Mouse (Mus musculus): ENCODE data around the gene Hnrnpab.

DNA sequence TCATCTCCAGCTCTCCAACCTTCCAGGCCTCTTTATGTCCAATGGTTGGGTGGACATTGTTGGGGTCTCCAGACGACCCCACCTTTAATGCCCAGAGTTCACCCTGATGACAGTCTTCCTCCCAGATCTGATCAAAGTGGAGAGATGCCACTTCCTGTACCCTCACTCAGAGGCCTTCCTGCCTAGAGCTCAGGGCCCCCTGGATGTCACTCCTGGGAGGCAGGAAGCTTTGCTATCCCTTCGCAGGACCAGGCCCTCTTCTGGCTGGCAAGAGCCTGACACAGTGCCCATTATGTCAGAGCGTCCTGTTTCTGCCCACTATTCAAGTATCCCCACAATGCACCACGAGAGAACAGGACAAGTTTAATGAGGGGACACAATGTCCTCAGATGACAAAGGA is 27.6 kb downstream of the Hnrnpab start:
- TF ChIP-seq CTCF (IDR thresholded peaks at IDR 0.05; ENCODE audit: insufficient read depth, low read length) (no peak), POLR2A (IDR thresholded peaks at IDR 0.05; ENCODE audit: borderline replicate concordance, extremely low read depth, low read depth, low read length) (no peak)
